Mouse (Mus musculus) adrenal gland, postnatal 10 days (tissue): Measurements from ENCODE around the gene Hoxa11. TPM values are rescaled to one million over a fixed set of nuclear protein-coding genes. Genes with fewer than 3 reads are reported as not detected.

ENCODE experiments used
- DNase-seq: peaks from one replicate; pipeline ENCODE4 v3.0.0; 2021; ENCODE audit warnings: mixed read lengths
- total RNA-seq, 2 experiments: library from RNA; stranded (reverse); gene quantifications; 2 replicates each; pipeline ENCODE4 v1.2.3; 2021

Gene Hoxa11
- total RNA-seq, 2 experiments from 2014 or later = not detected

- DNase-seq = no peak
Observed at GRCm38 (mm10) chr6:52247766-52248637, 2.4 kb upstream of the Hoxa11 start.

GRCm38 (mm10) chr6:52246916-52247315, 1.3 kb upstream of the Hoxa11 start:
- DNase-seq = no peak

GRCm38 (mm10) chr6:52246403-52246803, 793 bp upstream of the Hoxa11 start:
- DNase-seq = no peak

- DNase-seq = no peak
Observed at GRCm38 (mm10) chr6:52245040-52245756, 412 bp downstream of the Hoxa11 start.

GRCm38 (mm10) chr6:52244471-52245039, 1.1 kb downstream of the Hoxa11 start:
- DNase-seq = no peak

- no peak for DNase-seq
Observed at GRCm38 (mm10) chr6:52243681-52244121, 1.9 kb downstream of the Hoxa11 start.

- DNase-seq = no peak
Observed at GRCm38 (mm10) chr6:52242801-52243332, 2.7 kb downstream of the Hoxa11 start.

- no peak for DNase-seq
Observed at GRCm38 (mm10) chr6:52241001-52241621, 4.5 kb downstream of the Hoxa11 start.

GRCm38 (mm10) chr6:52240389-52241000, 5.1 kb downstream of the Hoxa11 start, which contains the start of gene Hoxa10:
TSS of gene Hoxa10 (minus strand) at chr6:52240854.
- peak; percentile 88 for DNase-seq

GRCm38 (mm10) chr6:52239625-52240388, 5.8 kb downstream of the Hoxa11 start:
- DNase-seq = no peak

GRCm38 (mm10) chr6:52238976-52239375, 6.6 kb downstream of the Hoxa11 start:
- DNase-seq = no peak

- no peak for DNase-seq
Observed at GRCm38 (mm10) chr6:52238155-52238545, 7.5 kb downstream of the Hoxa11 start.

GRCm38 (mm10) chr6:52237346-52238154, 8.1 kb downstream of the Hoxa11 start:
- no peak for DNase-seq

- no peak for DNase-seq
Observed at GRCm38 (mm10) chr6:52236806-52237205, 8.8 kb downstream of the Hoxa11 start.

GRCm38 (mm10) chr6:52235866-52236265, 9.7 kb downstream of the Hoxa11 start:
- DNase-seq = no peak

- DNase-seq = no peak
Observed at GRCm38 (mm10) chr6:52235267-52235666, 10.3 kb downstream of the Hoxa11 start.

- no peak for DNase-seq
Observed at GRCm38 (mm10) chr6:52234428-52235140, 11.0 kb downstream of the Hoxa11 start.

GRCm38 (mm10) chr6:52233546-52234427, 11.8 kb downstream of the Hoxa11 start:
- DNase-seq = no peak
